Mouse (Mus musculus) liver, embryonic 14.5 days (tissue): ENCODE results near the gene Rtl5. TPM values are rescaled to one million over a fixed set of nuclear protein-coding genes. Genes with fewer than 3 reads are reported as not detected.

Source experiments
- ATAC-seq: fragments of 200-750 bp; cut with Nextera tagmentation; 2 replicates; pipeline ENCODE4 v1.8.0; 2017; ENCODE audit warnings: moderate number of reproducible peaks, mild to moderate bottlenecking, moderate library complexity; ENCODE audit not compliant: insufficient read depth
- DNase-seq, 3 experiments: peaks; one replicate each; pipeline ENCODE4 v3.0.0-alpha.2; 2012 to 2013; ENCODE audit warnings: low read depth in 3 of 3, low spot score in 3 of 3
- H3K27ac ChIP-seq: fragments of 300-500 bp; sonication (generic); 2 replicates; pipeline ENCODE4 v1.5.1; 2014; ENCODE audit warnings: moderate library complexity, mild to moderate bottlenecking, control low read depth, inconsistent platforms
- H3K27me3 ChIP-seq: fragments of 300-500 bp; sonication (generic); 2 replicates; pipeline ENCODE4 v1.6.1; 2014; ENCODE audit warnings: mild to moderate bottlenecking, low read length, moderate library complexity; ENCODE audit not compliant: control insufficient read depth, insufficient read depth
- H3K36me3 ChIP-seq: fragments of 300-500 bp; sonication (generic); replicated peaks from 2 replicates; pipeline ENCODE4 v1.6.1; 2014; ENCODE audit warnings: low read depth; ENCODE audit not compliant: control insufficient read depth, insufficient read depth
- H3K4me1 ChIP-seq, 2 experiments: fragments of 200-500 bp in 1 of 2; fragments of 300-500 bp in 1 of 2; sonication (generic) in 1 of 2; replicated peaks; 2 replicates each; pipeline ENCODE4 v1.6.1; 2012 to 2014; ENCODE audit warnings: antibody characterized with exemption in 1 of 2, inconsistent platforms in 1 of 2, low read length in 1 of 2; ENCODE audit not compliant: control insufficient read depth in 2 of 2, insufficient read depth in 2 of 2
- H3K4me2 ChIP-seq: fragments of 300-500 bp; sonication (generic); 2 replicates; pipeline ENCODE4 v1.6.1; 2014; ENCODE audit warnings: low read depth, mild to moderate bottlenecking, control low read depth, moderate library complexity
- H3K4me3 ChIP-seq, 2 experiments: fragments of 200-500 bp in 1 of 2; fragments of 300-500 bp in 1 of 2; sonication (generic) in 1 of 2; 2 replicates each; pipeline ENCODE4 v1.5.1; 2012 to 2014; ENCODE audit warnings: low read depth in 2 of 2, low read length in 2 of 2, mild to moderate bottlenecking in 2 of 2, control low read depth in 1 of 2, inconsistent platforms in 1 of 2, moderate library complexity in 1 of 2; ENCODE audit not compliant: insufficient read depth in 1 of 2
- H3K9ac ChIP-seq: fragments of 300-500 bp; sonication (generic); replicated peaks from 2 replicates; pipeline ENCODE4 v1.6.1; 2014; ENCODE audit warnings: mild to moderate bottlenecking, control low read depth, moderate library complexity
- H3K9me3 ChIP-seq: fragments of 300-500 bp; sonication (generic); 2 replicates; pipeline ENCODE4 v1.6.1; 2016; ENCODE audit warnings: low read length, mixed read lengths; ENCODE audit not compliant: control insufficient read depth
- CTCF ChIP-seq: IDR thresholded peaks from 2 replicates; pipeline ENCODE4 v1.5.1; 2016; ENCODE audit warnings: antibody characterized with exemption, low read depth, control low read depth
- EP300 ChIP-seq: IDR thresholded peaks from 2 replicates; pipeline ENCODE4 v1.6.1; 2016; ENCODE audit warnings: antibody characterized with exemption, low read depth
- WGBS: fragments of 180-500 bp; shearing (Covaris S2); extraction: QIAGEN DNeasy Blood & Tissue Kit; methylation state at CpG from one replicate; pipeline ENCODE4 v1.1.7; 2014; ENCODE audit not compliant: insufficient replicate concordance; 5-methylcytosine and 5-hydroxymethylcytosine counted together
- polyA plus RNA-seq, 2 experiments: library from polyadenylated mRNA; depleted of rRNA in 1 of 2; stranded (reverse) in 1 of 2; unstranded in 1 of 2; fragments of >200 nt; fragmentation: Nextera tagmentation in 1 of 2; extraction: Ambion mirVana in 1 of 2; gene quantifications; 2 replicates each; pipeline versions ENCODE4 v1.2.1 to v1.2.3; 2012 to 2014

Rtl5 gene
- polyA plus RNA-seq, 2 experiments, result 0.04 to 1.1 TPM

GRCm38 (mm10) chrX:102081573-102082279, 10.6 kb upstream of the Rtl5 start:
- no peaks in the 10 kb centered on the region; a peak in 1 of 4 replicates for H3K4me1 ChIP-seq
- WGBS, result 47% methylated on average over 7 of the region's 7 CpGs
- no peaks in the 10 kb centered on the region for H3K9me3 ChIP-seq
- TF ChIP-seq CTCF, result no peak
- no peak for TF ChIP-seq EP300
- no peak overlapping the region for H3K4me3 ChIP-seq
- no peak overlapping the region for H3K27ac ChIP-seq
- H3K9ac ChIP-seq, result no peak overlapping the region
- no peak for ATAC-seq
- no peak for DNase-seq
- no peaks in the 10 kb centered on the region for H3K27me3 ChIP-seq
- no peak overlapping the region for H3K4me2 ChIP-seq
- no peaks in the 10 kb centered on the region for H3K36me3 ChIP-seq

- 63% methylated on average over 10 of the region's 10 CpGs for WGBS
- Histone ChIP-seq H3K27me3 (no peaks in the 10 kb centered on the region), H3K9me3 (no peaks in the 10 kb centered on the region), H3K4me1 (no peaks in the 10 kb centered on the region), H3K4me2 (no peak overlapping the region), H3K4me3 (no peak overlapping the region), H3K27ac (no peak overlapping the region), H3K36me3 (no peaks in the 10 kb centered on the region), H3K9ac (no peak overlapping the region)
- DNase-seq (no peak), ATAC-seq (no peak)
- no peak for TF ChIP-seq CTCF
- TF ChIP-seq EP300, result no peak
These were observed 10.0 kb upstream of the Rtl5 start for GRCm38 (mm10) chrX:102081076-102081475.

GRCm38 (mm10) chrX:102076886-102077765, 6.0 kb upstream of the Rtl5 start:
- TF ChIP-seq CTCF, result no peak
- no peak for TF ChIP-seq EP300
- H3K4me2 ChIP-seq, result no peak overlapping the region
- H3K9me3 ChIP-seq, result no peaks in the 10 kb centered on the region
- no peaks in the 10 kb centered on the region for H3K4me1 ChIP-seq
- H3K27me3 ChIP-seq, result peaks cover 2% of the 10 kb centered on the region; the same call in 1 of the 2 replicates
- ATAC-seq, result no peak
- no peak overlapping the region for H3K9ac ChIP-seq
- WGBS, result 65% methylated on average over 7 of the region's 7 CpGs
- H3K4me3 ChIP-seq, result no peak overlapping the region
- DNase-seq, result no peak
- H3K36me3 ChIP-seq, result no peaks in the 10 kb centered on the region
- H3K27ac ChIP-seq, result no peak overlapping the region

- no peaks in the 10 kb centered on the region for H3K9me3 ChIP-seq
- peaks cover 16% of the 10 kb centered on the region for H3K27me3 ChIP-seq
- H3K4me3 ChIP-seq, result no peak overlapping the region
- no peak overlapping the region for H3K27ac ChIP-seq
- no peaks in the 10 kb centered on the region for H3K4me1 ChIP-seq
- no peak for TF ChIP-seq EP300
- no peak overlapping the region for H3K9ac ChIP-seq
- no peaks in the 10 kb centered on the region for H3K36me3 ChIP-seq
- H3K4me2 ChIP-seq, result no peak overlapping the region
- WGBS, result 75% methylated on average over 4 of the region's 4 CpGs
- no peak for DNase-seq
- ATAC-seq, result no peak
These were observed 4.1 kb upstream of the Rtl5 start for GRCm38 (mm10) chrX:102075158-102075557.

- H3K4me3 ChIP-seq, result no peak overlapping the region
- no peaks in the 10 kb centered on the region for H3K4me1 ChIP-seq
- ATAC-seq (no peak), DNase-seq (no peak)
- no peak for TF ChIP-seq EP300
- no peak for TF ChIP-seq CTCF
- H3K27me3 ChIP-seq, result peaks cover 19% of the 10 kb centered on the region
- no peak overlapping the region for H3K4me2 ChIP-seq
- no peaks in the 10 kb centered on the region for H3K9me3 ChIP-seq
- H3K27ac ChIP-seq, result no peak overlapping the region
- H3K36me3 ChIP-seq, result no peaks in the 10 kb centered on the region
- H3K9ac ChIP-seq, result no peak overlapping the region
- WGBS, result 67% methylated on average over 5 of the region's 5 CpGs
These were observed 3.3 kb upstream of the Rtl5 start for GRCm38 (mm10) chrX:102074435-102074834.
